Mouse (Mus musculus) megakaryocyte, embryonic 14.5 days (primary cell): ENCODE measurements at regions not wholly inside any gene's neighbourhood (a gene's known extent, or its start where the extent isn't known, plus 50 kb on each side); places are given as distances from the start of the nearest gene placed in this dataset.

Experiments used
- FLI1 ChIP-seq: IDR thresholded peaks from 2 replicates; pipeline ENCODE4 v1.6.1; 2012; ENCODE audit warnings: low read length, inconsistent platforms, mixed read lengths
- GATA1 ChIP-seq: IDR thresholded peaks from 3 replicates; pipeline ENCODE4 v1.6.1; 2012; ENCODE audit warnings: mixed read lengths, low read length, inconsistent platforms, borderline replicate concordance

DNA sequence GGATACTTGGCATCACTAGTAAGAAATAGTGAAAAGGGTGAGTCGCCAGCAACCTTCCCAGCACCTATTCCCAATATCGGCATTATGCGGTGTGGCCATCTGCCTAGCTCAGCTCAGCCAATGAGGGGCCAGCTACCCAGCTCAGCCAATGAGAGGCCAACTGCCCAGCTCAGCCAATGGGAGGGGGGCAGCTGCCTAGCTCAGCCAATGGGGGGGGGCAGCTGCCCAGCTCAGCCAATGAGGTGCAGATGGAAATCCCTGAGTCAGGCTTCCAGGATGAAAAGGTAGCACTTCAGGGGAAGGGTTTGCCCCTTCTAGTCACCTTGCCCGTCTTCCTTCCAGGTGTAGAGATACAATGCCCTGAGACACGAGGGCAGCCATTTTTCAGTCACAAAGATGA, 144.6 kb upstream of the Ipo5 start:
- TF ChIP-seq GATA1 (no peak), FLI1 (no peak)
